8 mouse cellular contexts compared by ENCODE assay signal in the genomic region with DNA sequence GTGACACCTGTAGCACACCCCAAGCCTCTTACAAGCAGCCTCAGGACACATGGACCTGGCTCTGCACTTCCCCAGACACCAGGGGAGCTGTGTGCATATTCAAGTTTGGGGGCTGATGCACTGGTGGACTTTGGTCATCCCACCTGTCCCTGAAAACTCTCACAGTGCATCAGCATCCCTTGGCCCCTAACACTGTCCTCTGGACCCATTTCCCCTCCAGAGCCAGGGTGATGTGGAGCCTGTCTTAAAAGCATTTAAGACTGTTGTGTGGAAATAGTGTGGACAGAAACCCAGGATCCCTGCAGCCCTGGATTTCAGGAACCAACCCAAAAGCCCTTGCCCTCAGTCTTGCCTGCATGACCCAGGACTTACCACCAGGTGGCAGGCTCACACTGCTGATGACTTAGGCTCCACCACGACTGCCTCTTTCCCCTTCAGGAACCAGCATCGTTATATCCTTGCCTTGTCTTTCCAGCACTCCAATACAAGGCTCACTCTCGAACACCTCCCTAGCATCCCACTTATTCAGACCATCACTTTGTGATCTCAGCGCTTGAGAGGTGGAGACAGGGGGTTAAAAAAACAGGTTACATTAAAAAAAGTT.
DNase-seq lines count a peak whose midpoint lies in the region; ATAC-seq and TF ChIP-seq lines count a peak whose summit lies in the region.

No protein-coding gene starts in this region.

- no peak overlapping the region for H3K27ac ChIP-seq in lung, embryonic 15.5 days

- peak; percentile 85 for DNase-seq in brain, adult 2 months (ENCODE audit: low read depth, low spot score)
- DNase-seq in heart, postnatal 10 days = peak; percentile 80 to 89
- peak; percentile 4 for DNase-seq in large intestine, adult 2 months (ENCODE audit: low read depth, low spot score)
- peak; percentile 71 for DNase-seq in ovary, postnatal 14 days (ENCODE audit: low spot score)
- DNase-seq in thymus, postnatal 0 days (ENCODE audit: low spot score) = peak; percentile 52

- no peaks in the 10 kb centered on the region for H3K36me3 ChIP-seq in E14TG2a.4 (ENCODE audit: insufficient read depth, low read length)
- no peaks in the 10 kb centered on the region for H3K36me3 ChIP-seq in lung, embryonic 15.5 days

- H3K9me3 ChIP-seq in E14TG2a.4 (ENCODE audit: low read length) = no peaks in the 10 kb centered on the region
- no peaks in the 10 kb centered on the region for H3K9me3 ChIP-seq in lung, embryonic 15.5 days

- no peak overlapping the region for H3K4me3 ChIP-seq in E14TG2a.4 (replicated peaks; ENCODE audit: low read length)
- H3K4me3 ChIP-seq in lung, embryonic 15.5 days = no peak overlapping the region

- WGBS in large intestine, adult 2 months = 5% methylated on average over 4 of the region's 4 CpGs
- WGBS in lung, embryonic 15.5 days = 1% methylated on average over 4 of the region's 4 CpGs

- peak; percentile 83 for TF ChIP-seq CTCF in E14TG2a.4 (conservative IDR thresholded peaks at IDR 0.05; ENCODE audit: low read length)

- H3K4me1 ChIP-seq in E14TG2a.4 (replicated peaks; ENCODE audit: low read depth, low read length) = peaks cover 10% of the 10 kb centered on the region
- no peaks in the 10 kb centered on the region for H3K4me1 ChIP-seq in lung, embryonic 15.5 days

- peak; percentile 75 for ATAC-seq in erythroblast, adult 5-6 weeks (replicated peaks; ENCODE audit: low FRiP score, poor library complexity, severe bottlenecking)
- ATAC-seq in lung, embryonic 15.5 days (ENCODE audit: borderline replicate concordance, extremely low read depth, low FRiP score, low TSS enrichment) = peak; percentile 50; the same call in 1 of the 2 replicates

- no peak overlapping the region for H3K9ac ChIP-seq in lung, embryonic 15.5 days

- no peak overlapping the region for H3K4me2 ChIP-seq in lung, embryonic 15.5 days

- intact Hi-C loops in heart, postnatal 10 days (cut with DNase I) = loop anchor here (1.0 to 5.0 kb wide), 3 partner anchors 302 to 862 kb away; a partner anchor contains a TSS

- peaks cover 31% of the 10 kb centered on the region for H3K27me3 ChIP-seq in E14TG2a.4 (ENCODE audit: insufficient read depth, low read length)
- no peaks in the 10 kb centered on the region; the same call in 1 of the 2 replicates for H3K27me3 ChIP-seq in lung, embryonic 15.5 days

Comparison
In these comparisons a context has a peak if more than half of its experiments do, and no peak if none do; other contexts are left out.
1. DNase-seq: peak in every context shown above with its lines; median percentile 85 in brain, adult 2 months; 84 in heart, postnatal 10 days; 71 in ovary, postnatal 14 days; 52 in thymus, postnatal 0 days; 4 in large intestine, adult 2 months.